Mouse (Mus musculus) ovary, adult 2 months (tissue): Measurements from ENCODE around the gene Tspyl3. TPM values are rescaled to one million over a fixed set of nuclear protein-coding genes. Genes with fewer than 3 reads are reported as not detected.

Experiments
- polyA plus RNA-seq: library from polyadenylated mRNA; depleted of rRNA; stranded (reverse); fragments of >200 nt; gene quantifications from 2 replicates; pipeline ENCODE4 v1.2.3, GENCODE M21; 2012; rRNA removed

Gene Tspyl3
- 11.0 and 11.5 TPM in 2 replicates for polyA plus RNA-seq

GRCm38 (mm10) chr2:153224946-153225594, at the start of gene Tspyl3:
Tspyl3 (minus strand) TSS chr2:153225441.

GRCm38 (mm10) chr2:153241250-153242014, 16.2 kb upstream of the Tspyl3 start, which contains the start of the genes Plagl2 and Pofut1:
Plagl2 (minus strand) TSS chr2:153241426.
Pofut1 (plus strand) TSS chr2:153241533.

Other genes starting within 250 kb of the Tspyl3 start
- gene Pdrg1, start 210.0 kb downstream of the Tspyl3 start, polyA plus RNA-seq = 51.4 and 72.3 TPM in 2 replicates
- not detected in 2 replicates for gene Xkr7, start 193.6 kb downstream of the Tspyl3 start, polyA plus RNA-seq
- gene Ccm2l, start 159.5 kb downstream of the Tspyl3 start, polyA plus RNA-seq = 30.9 and 35.6 TPM in 2 replicates
- 8.4 and 10.4 TPM in 2 replicates for gene Hck, start 117.0 kb downstream of the Tspyl3 start, polyA plus RNA-seq
- 39.1 and 46.2 TPM in 2 replicates for gene Tm9sf4, start 64.1 kb downstream of the Tspyl3 start, polyA plus RNA-seq
- gene Plagl2, start 16.0 kb upstream of the Tspyl3 start, polyA plus RNA-seq = 6.9 and 7.8 TPM in 2 replicates
- gene Pofut1, start 16.1 kb upstream of the Tspyl3 start, polyA plus RNA-seq = 37.6 and 38.4 TPM in 2 replicates
- 7.2 and 9.1 TPM in 2 replicates for gene Kif3b, start 66.0 kb upstream of the Tspyl3 start, polyA plus RNA-seq
- 16.8 and 17.6 TPM in 2 replicates for gene Asxl1, start 120.4 kb upstream of the Tspyl3 start, polyA plus RNA-seq